Mouse (Mus musculus) left cerebral cortex, postnatal 25 days (tissue): ENCODE results near the gene Tmem132c. TPM values are rescaled to one million over a fixed set of nuclear protein-coding genes. Genes with fewer than 3 reads are reported as not detected.

ENCODE experiments used
- DNase-seq, 2 experiments: peaks; one replicate each; pipeline ENCODE4 v3.0.0; 2022; ENCODE audit warnings: low spot score in 2 of 2, mixed read lengths in 1 of 2
- intact Hi-C: fragments of 180-260 bp; cut with DNase I; formaldehyde crosslinking; loops from one replicate; pipeline ENCODE4 v1.15.1; 2025
- total RNA-seq, 2 experiments: library from RNA; stranded (reverse); gene quantifications; 2 replicates each; pipeline ENCODE4 v1.2.3; 2021

The Tmem132c gene
- total RNA-seq, 2 experiments from 2014 or later = 6.0 to 6.4 TPM

DNA sequence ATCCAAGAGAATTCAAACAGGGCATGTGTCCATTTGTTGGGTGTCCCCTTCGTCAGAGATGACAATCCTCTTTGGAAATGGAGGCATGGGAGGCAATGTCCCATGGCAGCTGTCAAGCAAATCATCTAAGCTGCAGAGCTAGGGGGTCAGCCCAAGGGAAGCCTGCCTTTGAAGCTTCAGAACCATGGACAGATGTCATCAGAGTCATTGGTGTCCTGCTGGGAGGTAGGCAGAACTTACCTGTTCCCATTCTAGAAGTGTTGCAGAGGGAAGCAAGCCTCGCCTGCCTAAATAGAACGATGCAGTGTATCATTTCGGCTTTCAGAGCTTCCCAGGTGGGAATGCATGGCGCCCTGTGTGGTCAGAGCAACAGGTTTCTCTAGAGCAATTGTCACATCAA, 230.3 kb downstream of the Tmem132c start:
- no peak for DNase-seq
- intact Hi-C loops = loop anchor here (5.0 kb wide), 1 partner anchor 175 kb away; no protein-coding TSS in a partner anchor

DNA sequence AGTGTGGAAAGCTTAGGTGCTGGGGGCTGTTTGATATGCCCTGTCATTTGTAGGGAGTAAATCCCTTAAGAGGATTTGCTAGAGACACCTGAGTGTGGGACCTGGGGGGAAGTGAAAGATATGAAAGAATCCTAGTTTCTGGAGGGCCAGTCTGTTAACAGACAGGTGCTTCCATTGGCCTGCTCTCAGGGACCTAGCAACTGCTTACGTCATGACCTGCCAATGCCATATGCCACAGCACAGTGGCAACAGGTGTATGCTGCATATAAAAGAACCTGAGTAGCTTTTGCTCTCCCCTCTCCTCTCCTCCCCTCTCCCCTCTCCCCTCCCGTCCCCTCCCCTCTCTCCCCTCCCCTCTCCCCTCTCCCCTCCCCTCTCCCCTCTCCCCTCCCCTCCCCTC, 232.1 kb downstream of the Tmem132c start:
- intact Hi-C loops = loop anchor here (5.0 kb wide), 1 partner anchor 176 kb away; no protein-coding TSS in a partner anchor
- DNase-seq = no peak

DNA sequence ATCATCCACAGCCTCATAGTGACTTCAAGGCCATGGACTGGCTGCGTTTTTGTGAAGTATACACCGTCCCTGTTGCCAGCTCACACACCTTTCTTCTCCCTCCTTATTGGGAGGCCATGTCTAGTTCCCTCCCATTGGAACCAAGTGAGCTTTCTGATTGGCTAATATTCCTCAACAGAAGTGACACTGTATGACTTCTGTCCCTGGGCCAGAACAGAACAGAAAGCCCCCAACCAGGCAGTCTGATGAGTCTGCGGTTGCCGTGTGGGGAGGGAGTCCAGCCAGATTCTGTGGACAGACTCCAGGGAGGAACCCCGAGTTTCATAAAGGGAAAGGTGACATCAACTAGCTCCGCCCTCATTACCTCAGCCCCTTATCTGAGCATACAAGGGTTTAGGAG, 233.2 kb downstream of the Tmem132c start:
- no peak for DNase-seq
- intact Hi-C loops = loop anchor here (5.0 kb wide), 1 partner anchor 178 kb away; no protein-coding TSS in a partner anchor

DNA sequence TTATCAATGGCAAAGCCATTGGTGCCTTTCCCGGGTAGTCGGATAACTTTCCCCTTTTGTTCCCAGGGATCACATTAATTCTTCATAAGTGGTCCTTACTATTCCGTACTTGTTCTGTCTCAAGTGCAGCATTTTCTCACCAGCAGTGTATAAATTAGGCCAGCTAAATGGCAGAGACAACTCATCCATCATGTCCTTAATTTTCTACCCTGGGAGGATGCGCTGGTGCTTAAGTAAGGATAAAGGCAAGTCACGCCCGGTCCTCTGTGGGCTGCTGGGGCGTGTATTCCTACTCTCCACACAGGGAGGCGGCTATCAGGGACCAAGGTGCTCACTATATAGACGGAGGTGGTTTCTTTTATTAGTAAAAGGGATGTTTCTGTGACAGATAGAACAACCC, 236.2 kb downstream of the Tmem132c start:
- intact Hi-C loops = no loop called here
- DNase-seq = no peak

DNA sequence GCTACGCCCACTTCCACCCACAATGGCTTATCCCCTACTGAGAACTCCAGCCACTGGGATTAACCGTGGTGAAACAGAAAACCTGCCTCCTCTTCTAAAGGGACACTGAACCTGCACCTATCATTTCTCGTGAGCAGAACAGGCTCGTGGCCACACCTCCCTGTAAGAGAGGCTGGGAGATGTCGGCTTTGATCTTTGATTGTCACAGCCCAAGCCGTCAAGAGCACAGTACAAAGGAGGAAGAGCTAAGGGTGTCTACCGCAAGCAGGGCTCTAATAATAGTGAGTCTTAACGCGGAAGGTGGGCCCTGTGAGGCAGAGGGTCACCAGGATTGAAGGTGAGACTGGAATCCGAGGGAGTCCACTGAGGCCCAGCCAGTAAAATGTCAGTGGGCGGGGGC, 236.7 kb downstream of the Tmem132c start:
- intact Hi-C loops = no loop called here
- DNase-seq = no peak

DNA sequence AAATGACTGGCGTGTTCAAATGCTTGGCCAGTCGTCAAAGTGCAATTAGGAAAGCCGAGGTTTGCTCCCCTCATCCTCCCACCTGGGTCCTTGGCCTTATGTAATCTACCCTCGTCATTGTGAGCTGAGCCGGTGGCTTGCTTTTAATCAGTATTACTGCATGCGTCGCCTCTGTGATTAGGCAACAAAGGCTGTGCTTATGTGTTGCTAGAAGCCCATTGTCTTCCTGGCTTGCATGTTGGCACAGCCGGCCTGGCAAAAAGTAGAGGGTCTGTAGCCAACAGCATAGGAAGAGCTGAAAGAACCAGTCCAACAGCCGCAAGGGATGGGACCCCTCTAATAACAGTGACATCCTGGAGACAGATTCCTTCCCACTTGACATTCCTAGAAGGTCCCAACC, 239.3 kb downstream of the Tmem132c start:
- no peak for DNase-seq
- intact Hi-C loops = loop anchor here (5.0 kb wide), 1 partner anchor 239 kb away; the partner anchor contains the start of gene Tmem132c

DNA sequence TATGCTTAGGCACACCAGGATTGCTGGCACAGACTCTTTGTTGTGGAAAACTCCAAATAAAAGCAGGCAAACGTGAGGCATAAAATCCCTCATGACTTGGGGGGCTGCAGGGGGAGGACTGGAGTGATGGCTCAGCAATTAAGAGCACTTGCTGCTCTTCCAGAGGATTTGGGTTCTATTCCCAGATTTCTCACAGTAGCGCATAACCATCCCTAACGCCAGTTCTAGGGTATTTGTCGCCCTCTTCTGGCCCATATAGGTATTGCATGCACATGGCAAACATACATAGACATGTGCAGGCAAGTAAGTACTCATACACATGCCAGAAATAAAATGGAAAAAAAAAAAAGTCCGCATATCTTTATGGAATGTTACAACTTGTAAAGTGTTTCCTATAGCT, 239.8 kb downstream of the Tmem132c start:
- intact Hi-C loops = loop anchor here (5.0 kb wide), 1 partner anchor 239 kb away; the partner anchor contains the start of gene Tmem132c
- DNase-seq = no peak

DNA sequence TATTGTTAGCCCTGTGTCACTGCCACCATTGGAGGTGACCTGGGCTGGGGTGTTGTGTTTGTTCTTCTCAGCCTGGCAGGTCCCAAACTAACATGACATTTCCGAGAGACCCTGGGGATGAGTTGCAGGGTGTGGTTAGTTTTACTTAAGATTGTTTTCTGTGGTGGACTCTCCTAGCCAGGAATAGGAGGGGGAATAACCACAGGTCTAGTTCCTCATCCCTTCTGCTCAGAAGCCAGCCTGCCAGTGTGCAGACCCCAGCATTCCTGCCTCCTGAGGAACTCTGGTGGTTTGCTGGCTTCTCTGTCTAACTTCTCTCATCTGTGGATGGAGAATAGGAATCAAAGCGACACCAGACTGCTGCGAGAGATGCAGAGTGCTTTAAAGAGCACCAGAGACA, 240.7 kb downstream of the Tmem132c start:
- intact Hi-C loops = loop anchor here (5.0 kb wide), 1 partner anchor 240 kb away; the partner anchor contains the start of gene Tmem132c
- no peak for DNase-seq

DNA sequence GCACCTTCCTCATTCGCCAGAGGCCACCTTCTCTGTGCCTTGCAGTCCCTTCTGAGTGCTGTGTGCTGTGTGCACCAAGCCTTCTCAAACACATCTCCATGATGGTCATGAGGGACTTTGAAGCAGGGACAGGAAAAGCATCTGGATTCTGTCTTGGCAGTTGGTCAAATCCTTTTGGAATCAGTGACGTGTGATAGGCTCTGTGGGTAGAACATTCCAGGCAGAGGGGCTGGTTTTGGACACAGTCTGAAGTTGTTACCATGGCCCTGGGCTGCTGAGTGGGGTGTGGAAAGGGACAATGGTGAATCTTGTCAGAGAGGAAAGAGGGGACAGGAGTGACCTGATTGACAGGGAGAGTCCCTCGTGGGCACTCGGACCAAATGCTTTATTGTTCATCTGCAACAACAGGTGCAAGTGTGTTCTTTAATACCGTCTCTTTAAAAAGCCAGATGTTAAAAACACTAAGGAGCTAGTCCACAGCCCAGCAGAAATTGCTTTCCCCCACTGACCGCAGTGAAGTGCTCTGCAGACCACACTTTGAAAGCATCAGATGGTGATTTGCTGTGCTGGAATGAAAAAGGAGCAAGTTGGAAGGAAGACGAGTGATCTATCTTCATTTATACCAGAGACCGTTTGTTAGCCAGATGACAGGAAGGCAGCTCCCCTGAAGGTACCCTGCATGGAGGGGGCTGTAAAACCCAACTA, 242.5 kb downstream of the Tmem132c start:
- no peak for DNase-seq
- intact Hi-C loops = loop anchor here (5.0 kb wide), 1 partner anchor 242 kb away; the partner anchor contains the start of gene Tmem132c

DNA sequence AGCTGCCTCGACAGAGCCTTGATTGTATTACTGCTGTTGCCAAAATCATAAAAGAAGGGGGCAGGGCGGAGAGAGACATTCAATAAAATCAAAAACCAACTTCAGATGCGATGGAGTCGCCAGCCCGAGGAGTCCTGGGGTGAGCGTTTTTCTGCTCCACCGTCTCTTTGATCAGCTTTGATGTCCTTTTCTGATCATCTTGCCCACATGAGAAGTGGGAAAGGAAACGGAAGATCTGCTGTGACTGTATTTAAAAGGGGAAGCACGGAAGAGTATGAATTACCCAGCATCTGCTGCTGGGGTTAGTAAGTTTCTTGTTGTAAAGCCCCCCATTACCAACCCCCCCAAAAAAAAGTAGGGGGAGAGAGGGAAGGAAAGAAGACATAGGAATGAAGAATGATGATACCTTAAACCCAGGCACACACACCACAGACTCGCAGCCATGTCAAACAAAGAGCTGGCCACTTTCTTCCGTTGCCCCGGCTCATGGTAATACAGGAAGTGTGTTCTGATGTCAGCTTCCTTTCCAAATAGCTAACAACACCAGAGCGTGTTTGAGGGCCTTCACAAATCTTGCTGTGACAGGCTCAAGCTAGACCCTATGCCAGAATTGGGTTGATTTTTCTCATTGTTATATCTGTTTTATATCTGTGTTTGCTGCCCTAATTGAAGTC, 243.3 kb downstream of the Tmem132c start:
- intact Hi-C loops = loop anchor here (5.0 kb wide), 1 partner anchor 243 kb away; the partner anchor contains the start of gene Tmem132c
- DNase-seq = no peak

DNA sequence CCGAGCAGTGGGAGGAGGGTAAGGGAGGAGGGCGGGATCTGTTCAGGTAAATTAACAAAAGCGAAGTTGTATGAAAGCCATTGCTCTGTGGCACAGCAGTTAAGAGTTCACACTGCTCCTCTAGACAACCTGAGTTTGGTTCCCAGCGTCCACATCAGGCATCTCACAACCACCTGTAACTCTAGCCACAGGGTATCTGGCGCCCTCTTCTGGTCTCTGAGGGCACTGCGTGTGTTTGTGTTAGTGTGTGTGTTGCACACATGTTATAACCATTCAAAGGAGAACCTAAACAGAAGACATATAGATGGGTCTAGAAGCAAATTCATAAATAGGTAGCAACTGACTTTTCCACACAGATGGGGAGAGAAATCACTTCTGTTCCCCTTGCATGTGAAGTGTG, 245.6 kb downstream of the Tmem132c start:
- peak; percentile 13 to 34 for DNase-seq
- intact Hi-C loops = no loop called here

DNA sequence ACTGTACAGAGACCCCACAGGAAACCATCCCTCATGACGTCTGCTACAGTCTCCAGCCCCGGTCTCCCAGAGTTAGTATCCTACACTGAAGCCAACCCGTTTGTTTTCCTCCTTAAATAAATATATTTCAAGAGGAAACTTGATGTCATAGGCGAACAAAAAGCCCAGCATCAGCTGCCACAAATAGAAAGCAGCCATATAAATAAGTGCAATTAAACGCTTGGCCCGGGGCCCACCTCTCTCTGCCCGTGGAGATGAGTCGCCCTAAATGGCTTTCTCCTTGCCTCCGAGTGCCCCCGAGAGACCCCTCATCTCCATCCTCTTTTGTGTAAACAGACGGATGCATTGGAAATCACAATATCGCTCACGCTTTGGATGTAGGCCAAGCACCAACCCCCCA, 247.1 kb downstream of the Tmem132c start:
- intact Hi-C loops = no loop called here
- DNase-seq = no peak

DNA sequence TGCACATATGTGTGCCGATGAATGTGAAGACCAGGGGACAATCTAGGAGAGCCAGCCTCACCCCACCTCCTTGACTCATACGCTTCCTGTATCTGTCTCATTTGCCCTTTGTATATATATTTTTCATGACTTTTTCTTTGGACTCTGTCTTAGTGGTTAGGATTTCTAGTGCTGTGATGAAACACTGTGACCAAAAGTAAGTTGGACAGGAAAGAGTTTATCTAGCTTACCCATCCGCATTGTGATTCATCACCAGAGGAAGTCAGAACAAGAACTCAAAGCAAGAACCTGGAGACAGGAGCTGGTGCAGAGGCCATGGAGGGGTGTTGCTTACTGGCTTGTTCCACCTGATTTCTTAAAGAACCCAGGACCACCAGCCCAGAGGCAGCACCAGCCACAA, 250.1 kb downstream of the Tmem132c start:
- intact Hi-C loops = no loop called here
- DNase-seq = no peak

DNA sequence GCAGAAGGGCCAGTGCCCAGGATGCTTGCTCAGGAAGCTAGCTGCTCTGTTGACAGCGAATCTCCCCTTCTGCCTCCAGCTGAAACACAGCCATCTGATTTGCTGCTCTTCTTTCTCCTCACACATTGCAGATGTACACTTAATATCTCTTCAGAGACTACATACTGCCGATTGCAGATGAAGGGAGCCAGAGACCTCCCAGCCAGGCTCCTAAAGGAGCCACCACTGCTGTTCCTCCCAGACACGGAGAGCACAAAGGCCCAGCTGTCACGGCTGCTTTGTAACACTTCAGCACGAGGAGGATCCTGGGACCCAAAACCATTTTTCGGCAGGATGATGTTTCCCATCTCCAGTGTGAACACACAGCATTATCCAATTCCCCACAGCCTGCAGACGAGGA, 255.3 kb downstream of the Tmem132c start:
- intact Hi-C loops = no loop called here
- DNase-seq = no peak

DNA sequence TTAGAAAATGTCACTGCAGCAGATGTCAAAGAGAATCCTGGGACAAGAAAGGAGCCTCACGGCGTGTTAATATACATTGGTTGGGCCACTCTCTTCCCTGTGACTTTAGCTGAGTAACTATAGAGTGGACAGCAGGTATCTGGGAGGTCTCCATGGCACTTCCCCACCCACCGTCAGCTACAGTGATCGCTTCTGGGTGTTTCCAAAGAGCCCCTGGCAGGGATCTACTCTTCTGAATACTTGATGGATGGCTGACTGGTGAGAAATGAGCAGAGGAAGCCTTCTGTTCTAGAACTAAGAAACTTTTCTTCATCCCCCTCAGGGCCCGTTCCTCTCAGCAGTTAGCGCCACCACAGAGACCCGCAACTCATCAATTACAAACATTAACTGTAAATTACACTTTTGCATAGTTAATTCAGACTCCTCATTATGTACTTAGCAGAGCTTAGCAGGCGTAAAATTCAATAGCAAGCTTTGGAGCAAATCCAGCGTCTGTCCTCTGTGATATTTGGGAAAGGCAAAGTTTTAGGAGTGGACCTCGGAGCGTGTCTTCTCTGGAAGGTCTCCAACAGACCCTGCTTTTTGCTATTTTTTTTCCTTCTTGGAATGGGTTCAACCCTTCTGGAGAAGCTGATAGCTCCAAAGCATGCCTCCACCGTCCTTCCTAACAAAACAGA, 257.7 kb downstream of the Tmem132c start:
- DNase-seq = no peak
- intact Hi-C loops = no loop called here

DNA sequence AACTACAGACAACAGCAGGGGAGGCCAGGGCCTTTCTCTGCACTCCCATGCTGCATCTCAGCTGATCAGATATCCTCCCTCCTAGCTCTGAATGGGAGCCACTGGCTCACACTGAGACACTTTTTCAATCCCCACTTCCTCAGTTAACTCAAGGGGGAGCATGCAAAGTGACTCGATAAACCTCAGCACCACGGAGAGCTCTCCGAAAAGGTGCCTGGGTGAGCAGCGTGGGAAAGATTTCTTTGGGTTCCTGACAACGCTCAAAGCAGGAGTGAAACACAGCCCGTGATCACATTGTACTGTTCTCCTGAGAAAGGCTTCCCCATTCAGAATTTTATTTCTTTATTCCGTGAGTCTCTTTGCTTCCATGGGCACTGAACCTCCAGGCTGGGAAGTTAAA, 261.2 kb downstream of the Tmem132c start:
- no peak for DNase-seq
- intact Hi-C loops = no loop called here

DNA sequence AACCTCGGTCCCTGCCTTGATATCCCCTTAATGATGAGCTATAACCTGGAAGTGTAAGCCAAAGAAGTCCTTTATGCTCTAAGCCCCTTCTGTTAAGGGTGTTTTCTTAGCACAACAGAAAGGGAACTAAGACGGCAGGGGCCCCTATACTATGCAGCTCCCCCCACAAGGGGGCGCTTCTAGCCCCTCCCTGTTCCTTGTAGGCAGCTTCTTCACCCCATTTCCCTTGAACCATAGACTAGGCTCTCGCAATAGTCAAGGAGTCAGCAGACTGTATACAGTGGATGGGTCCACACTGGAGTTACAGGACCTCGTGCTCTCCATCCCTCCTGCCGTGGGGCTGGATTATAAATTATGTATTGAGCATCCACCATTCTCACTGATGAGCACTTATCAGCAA, 264.1 kb downstream of the Tmem132c start:
- DNase-seq = no peak
- intact Hi-C loops = no loop called here

DNA sequence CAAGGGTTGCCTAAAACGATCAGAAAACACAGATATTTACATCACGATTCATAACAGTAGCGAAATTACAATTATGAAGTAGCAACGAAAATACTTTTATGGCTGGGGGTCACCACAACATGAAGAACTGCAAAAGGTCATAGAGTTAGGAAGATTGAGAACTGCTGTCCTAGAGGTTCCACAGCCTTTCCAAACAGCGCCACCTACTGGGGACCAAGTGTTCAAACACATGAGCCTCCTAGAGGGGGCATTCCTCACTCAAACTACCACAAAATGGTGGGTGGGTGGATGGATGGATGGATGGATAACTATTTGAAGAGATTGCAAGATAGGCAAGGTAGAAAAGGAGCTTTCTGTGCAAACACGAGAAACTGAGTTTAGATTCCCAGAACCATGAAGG, 270.0 kb downstream of the Tmem132c start:
- intact Hi-C loops = no loop called here
- no peak for DNase-seq

DNA sequence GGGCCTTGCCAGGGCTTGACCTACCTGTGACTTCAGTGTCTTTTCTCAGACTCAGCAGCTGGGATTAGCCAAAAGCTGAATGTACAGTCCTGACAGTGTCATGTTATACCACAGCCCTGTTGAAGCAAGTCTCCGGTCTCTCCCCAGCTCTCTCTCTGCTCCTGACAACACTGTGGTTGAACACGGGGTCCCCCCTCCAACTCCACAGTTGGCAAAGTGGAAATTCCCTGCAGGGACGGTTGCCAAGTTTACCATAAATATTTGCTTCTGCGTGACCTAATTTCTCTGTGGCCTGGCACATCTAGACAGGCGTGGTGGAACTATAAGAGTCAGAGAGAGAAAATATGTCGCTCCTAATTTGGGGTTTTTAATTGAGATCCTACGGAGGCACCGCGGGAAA, 274.4 kb downstream of the Tmem132c start:
- DNase-seq = no peak
- intact Hi-C loops = no loop called here

DNA sequence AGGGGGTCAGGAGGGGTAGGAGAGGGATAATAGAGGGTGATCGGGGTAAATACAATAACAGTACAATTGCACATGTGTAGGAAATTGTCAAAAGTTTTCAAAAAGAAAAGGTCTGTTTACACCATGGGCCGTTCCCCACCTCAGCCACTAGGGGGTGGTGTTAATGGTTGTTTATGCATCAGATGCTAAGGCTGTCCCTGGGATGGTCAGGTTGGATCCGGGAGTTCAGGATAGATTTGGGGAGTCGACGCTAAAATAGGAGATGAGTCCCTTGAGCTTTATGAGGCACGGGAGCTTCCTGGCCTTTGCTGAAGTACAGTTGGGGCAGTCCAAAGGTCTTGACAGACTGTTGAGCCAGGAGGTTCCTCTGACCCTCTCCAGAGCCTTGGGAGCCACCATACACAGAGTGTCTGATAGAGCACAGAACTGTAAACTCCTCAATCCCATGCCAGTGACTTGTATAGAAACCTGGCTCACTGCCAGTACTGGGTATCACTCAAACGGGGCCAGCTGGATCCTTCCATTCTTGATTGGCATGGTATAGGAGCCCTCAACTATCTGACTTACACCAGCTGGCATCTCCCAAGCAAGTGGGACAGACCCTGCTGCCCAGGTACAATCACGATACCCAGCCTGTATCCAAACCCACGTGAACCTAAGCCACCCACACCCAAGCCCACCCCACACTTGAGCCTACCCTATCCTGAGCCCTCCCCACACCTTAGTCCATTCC, 281.3 kb downstream of the Tmem132c start:
- DNase-seq = no peak
- intact Hi-C loops = loop anchor here (5.0 kb wide), 1 partner anchor 919 kb away; no protein-coding TSS in a partner anchor
